Mouse (Mus musculus): ENCODE data around the gene Olfr324.

Gene Olfr324

DNA sequence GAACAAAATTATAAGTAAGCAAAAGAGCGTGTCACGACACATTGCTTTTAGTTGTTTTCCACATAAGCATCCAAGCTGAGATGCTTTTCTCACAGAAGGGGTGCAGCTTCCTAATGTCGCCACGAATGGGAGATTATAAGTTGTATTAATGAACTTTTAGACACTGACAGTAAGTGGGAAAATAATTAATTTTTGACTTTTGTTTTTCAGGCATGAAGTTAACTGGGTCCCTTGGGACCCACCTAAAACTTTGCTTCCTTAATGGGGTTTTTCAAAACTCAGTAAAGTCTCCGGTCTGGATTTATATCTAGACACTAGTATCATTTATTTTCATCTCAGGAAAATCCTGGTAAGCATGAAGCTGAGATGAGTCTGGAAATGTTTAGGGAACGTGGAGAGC, at the start of gene Olfr324:
Olfr324 (plus strand) TSS at position 301 of the 400 bp plus-strand sequence.
- no peak for DNase-seq (ENCODE audit: low read depth, low spot score)

GRCm38 (mm10) chr11:58546322-58546721, 48.6 kb upstream of the Olfr324 start, which contains the start of gene Olfr329-ps:
Gene Olfr329-ps, minus strand, starts transcription at chr11:58546422.
- no peak for DNase-seq (ENCODE audit: low read depth, low spot score)

GRCm38 (mm10) chr11:58555536-58555935, 39.4 kb upstream of the Olfr324 start, which contains the start of gene Olfr328:
Gene Olfr328, minus strand, starts transcription at chr11:58555636.
- no peak for DNase-seq (ENCODE audit: low read depth, low spot score)

- no peak for DNase-seq (ENCODE audit: low read depth, low spot score)
Measured at GRCm38 (mm10) chr11:58570405-58570804, 24.5 kb upstream of the Olfr324 start, which contains the start of gene Olfr224. Gene Olfr224, minus strand, starts transcription at chr11:58570553.

GRCm38 (mm10) chr11:58577430-58577829, 17.5 kb upstream of the Olfr324 start, which contains the start of gene Olfr325:
Gene Olfr325, plus strand, starts transcription at chr11:58577730.
- no peak for DNase-seq (ENCODE audit: low read depth, low spot score)

- no peak for DNase-seq (ENCODE audit: low read depth, low spot score)
Measured at GRCm38 (mm10) chr11:58578636-58579035, 16.3 kb upstream of the Olfr324 start.

GRCm38 (mm10) chr11:58587898-58588348, 7.0 kb upstream of the Olfr324 start:
- peak; percentile 71 for DNase-seq (ENCODE audit: low read depth, low spot score)

DNA sequence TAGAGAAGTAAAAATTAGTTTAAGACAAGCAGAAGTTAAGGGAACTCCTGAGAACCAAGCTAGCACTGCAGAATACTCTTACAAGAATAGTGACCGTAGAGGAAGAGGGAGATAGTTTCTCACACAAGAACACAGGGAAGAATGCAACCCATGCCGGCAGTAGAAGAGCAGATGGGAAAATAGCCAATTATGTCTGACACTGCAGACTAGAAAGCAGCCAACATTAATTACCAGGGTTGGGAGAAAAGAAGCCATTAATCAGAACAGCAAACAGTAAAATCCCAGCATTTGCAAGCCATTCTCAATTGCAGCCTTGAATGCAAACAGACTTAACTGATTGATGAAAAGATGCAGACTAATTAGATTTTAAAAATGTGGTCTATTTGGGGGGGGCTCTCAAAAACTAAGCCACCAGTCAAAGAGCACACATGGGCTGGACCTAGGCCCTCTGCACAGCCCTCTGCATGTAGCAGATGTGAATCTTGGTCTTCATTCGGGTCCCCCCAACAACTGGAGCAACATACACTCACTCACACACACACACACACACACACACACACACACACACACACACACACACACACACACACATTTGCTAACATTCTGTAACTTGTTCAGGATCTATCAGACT, 6.2 kb upstream of the Olfr324 start:
- DNase-seq (ENCODE audit: low read depth, low spot score): no peak

GRCm38 (mm10) chr11:58597837-58598236, 2.9 kb downstream of the Olfr324 start:
- no peak for DNase-seq (ENCODE audit: low read depth, low spot score)

DNA sequence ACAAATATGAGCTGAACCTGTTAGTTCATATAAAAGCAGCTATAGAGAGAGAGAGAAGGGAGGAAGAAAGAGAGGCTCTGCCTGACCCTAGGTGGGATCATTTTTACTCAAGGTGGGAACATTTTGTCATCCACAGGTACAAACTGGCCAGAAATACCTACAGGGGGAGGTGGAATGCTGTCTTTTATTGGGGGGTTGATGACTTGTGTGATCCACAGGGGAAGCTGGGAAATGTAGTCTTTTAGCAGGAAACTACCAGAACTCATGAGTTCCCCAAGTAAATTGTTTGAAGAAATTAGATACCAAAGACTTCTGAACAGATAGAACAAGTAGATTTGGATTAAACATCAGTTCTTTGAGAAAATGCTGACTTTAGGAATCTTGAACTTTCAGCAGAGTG, 7.1 kb downstream of the Olfr324 start:
- DNase-seq (ENCODE audit: low read depth, low spot score): no peak

GRCm38 (mm10) chr11:58602800-58603560, 8.1 kb downstream of the Olfr324 start:
- no peak for DNase-seq (ENCODE audit: low read depth, low spot score)

DNA sequence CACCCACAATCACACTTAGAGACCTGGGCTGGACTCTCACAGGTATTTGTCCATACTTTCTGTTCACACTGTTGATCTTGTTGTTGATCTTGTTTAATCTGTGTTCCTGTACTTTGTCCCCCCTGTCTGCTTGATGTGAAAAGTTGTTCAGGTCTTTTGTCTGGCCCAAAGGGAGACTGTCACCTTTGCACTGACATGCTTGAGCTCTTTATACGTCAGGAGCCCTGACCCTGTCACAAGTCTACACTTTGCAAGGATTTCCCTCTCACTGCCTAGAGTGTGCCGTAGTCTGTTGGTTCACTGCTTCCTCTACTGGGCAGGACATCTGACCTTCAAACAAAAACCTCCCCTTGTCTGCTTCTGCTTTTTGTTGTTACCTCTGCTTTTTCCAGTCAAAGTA, 9.8 kb downstream of the Olfr324 start:
- no peak for DNase-seq (ENCODE audit: low read depth, low spot score)

DNA sequence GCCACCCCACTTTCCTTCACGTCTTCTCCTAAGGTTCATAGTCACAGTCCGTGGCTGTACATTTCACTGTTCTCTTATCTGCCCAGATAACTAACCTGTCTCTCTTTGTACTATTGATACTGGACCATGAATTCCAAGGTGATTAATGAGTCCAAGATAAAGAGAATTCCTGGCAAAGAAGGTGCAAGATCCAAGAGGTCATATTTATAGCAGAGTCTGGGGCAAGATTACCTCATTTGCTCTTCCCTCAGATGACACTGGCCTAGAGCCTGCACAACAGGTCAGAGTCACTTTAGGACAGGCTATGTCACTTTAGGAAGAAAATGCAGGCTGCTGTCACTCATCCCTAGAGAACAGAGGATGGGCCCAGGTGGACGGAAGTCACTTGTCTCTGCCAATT, 10.3 kb downstream of the Olfr324 start:
- DNase-seq (ENCODE audit: low read depth, low spot score): no peak

- DNase-seq (ENCODE audit: low read depth, low spot score): no peak
Measured at GRCm38 (mm10) chr11:58606177-58606919, 11.4 kb downstream of the Olfr324 start.

DNA sequence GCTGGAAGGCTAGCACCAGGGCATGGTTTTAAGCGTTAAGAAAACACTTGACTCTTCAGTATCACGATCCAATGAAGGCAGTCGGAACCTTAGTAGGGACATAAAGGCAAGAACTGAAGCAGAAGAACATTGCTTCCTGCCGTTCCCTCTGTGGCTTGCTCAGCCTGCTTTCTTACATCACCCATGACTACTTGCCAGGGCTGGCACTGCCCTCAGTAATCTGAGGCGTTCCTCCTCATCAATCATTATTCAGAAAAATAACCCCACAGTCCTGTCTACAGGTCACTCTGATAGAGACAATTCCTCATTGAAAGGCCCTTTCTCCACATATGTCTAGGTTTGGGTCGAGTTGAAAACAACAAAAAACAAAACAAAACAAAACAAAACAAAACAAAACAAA, 12.1 kb downstream of the Olfr324 start:
- DNase-seq (ENCODE audit: low read depth, low spot score): no peak

GRCm38 (mm10) chr11:58613359-58613758, 18.4 kb downstream of the Olfr324 start:
- DNase-seq (ENCODE audit: low read depth, low spot score): no peak

DNA sequence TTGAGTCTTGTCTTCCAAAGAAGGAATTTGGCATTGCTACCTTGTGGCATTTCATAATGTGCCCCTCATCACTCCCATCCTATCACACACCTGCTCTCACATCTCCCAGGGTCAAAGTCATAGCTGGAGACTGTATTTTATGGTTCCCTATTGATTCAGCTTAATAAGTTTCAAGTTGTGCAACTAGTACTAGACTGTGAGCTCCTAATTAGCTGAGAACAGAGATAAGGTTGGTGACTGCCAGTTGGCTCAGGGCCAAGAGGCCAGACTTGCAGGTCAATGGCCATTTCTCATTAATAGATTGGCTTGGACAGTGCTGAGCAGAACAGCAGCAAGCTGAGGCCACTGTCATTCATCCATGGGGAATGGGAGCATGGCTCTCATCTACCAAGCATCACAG, 19.6 kb downstream of the Olfr324 start:
- DNase-seq (ENCODE audit: low read depth, low spot score): no peak

GRCm38 (mm10) chr11:58615975-58616374, 21.1 kb downstream of the Olfr324 start, which contains the start of gene 2210407C18Rik:
Gene 2210407C18Rik, minus strand, starts transcription at chr11:58616075.
- no peak for DNase-seq (ENCODE audit: low read depth, low spot score)

- no peak for DNase-seq (ENCODE audit: low read depth, low spot score)
Measured at GRCm38 (mm10) chr11:58618369-58618768, 23.5 kb downstream of the Olfr324 start.

DNA sequence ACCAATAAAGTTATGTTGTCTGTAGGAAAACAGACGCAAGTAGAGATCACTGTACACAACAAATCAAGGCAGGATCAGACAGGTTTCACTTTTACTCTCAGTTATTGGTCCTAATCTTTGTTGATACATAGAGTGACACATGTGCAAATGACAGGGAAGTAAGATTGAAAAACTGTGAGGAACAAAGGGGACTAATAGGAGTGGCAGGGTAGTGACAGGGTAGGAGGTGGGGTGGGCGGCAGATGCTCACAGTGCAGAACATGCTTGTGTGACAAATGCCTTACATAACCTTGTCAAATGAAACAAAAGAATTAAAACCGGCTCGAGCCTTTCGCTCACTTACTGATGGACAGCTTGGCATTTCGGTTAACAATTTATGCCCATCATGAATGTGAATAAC, 23.9 kb downstream of the Olfr324 start:
- DNase-seq (ENCODE audit: low read depth, low spot score): no peak

- no peak for DNase-seq (ENCODE audit: low read depth, low spot score)
Measured at GRCm38 (mm10) chr11:58626146-58626545, 31.2 kb downstream of the Olfr324 start.

DNA sequence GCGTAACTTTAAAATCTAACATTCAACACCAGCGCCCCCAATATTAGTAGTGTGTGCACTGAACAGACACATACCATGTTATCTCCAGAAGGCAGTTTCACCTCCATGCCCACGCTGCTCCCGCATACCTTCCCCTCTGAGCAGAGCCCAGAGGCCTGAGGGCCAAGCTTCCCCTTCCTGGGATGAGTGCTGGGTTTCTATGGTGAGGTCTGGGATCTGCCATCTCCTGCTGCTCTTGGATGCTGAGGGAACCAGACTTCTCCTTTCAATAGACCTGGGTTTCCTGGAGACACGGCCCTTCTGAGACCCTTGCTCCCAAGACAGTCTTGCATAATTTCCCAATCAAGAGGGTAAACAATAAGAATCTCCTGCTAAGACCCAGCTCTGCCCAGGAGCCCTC, 35.5 kb downstream of the Olfr324 start, which contains the start of gene Olfr323:
Olfr323 (minus strand) TSS at position 101 of the 400 bp plus-strand sequence.
- no peak for DNase-seq (ENCODE audit: low read depth, low spot score)

Measured in mesoderm, embryonic 11.5 days (tissue).